Mouse (Mus musculus) limb, embryonic 11.5 days (tissue): Measurements from ENCODE around the gene Cpeb4. TPM values are rescaled to one million over a fixed set of nuclear protein-coding genes. Genes with fewer than 3 reads are reported as not detected.
"Not testable (repeated sequence)": the region's sequence is repeated elsewhere in the genome, so short reads cannot be mapped to it uniquely, and the experiment has no call there.

ENCODE experiments used
- ATAC-seq: fragments of 200-750 bp; cut with Nextera tagmentation; 2 replicates; pipeline ENCODE4 v1.8.0; 2017; ENCODE audit warnings: low read depth; ENCODE audit not compliant: insufficient number of reproducible peaks, low FRiP score, low TSS enrichment
- DNase-seq: peaks from one replicate; pipeline ENCODE4 v3.0.0-alpha.2; 2015; ENCODE audit warnings: low spot score
- H3K27ac ChIP-seq: fragments of 300-500 bp; sonication (generic); replicated peaks from 2 replicates; pipeline ENCODE4 v1.5.1; 2014; ENCODE audit warnings: low read depth, mild to moderate bottlenecking, low read length
- H3K27me3 ChIP-seq: fragments of 300-500 bp; sonication (generic); 2 replicates; pipeline ENCODE4 v1.6.1; 2014; ENCODE audit warnings: mild to moderate bottlenecking, low read length, mixed read lengths; ENCODE audit not compliant: control insufficient read depth, insufficient read depth
- H3K36me3 ChIP-seq: fragments of 300-500 bp; sonication (generic); 2 replicates; pipeline ENCODE4 v1.6.1; 2014; ENCODE audit warnings: mild to moderate bottlenecking, low read length, moderate library complexity, mixed read lengths; ENCODE audit not compliant: control insufficient read depth, insufficient read depth
- H3K4me1 ChIP-seq: fragments of 300-500 bp; sonication (generic); 2 replicates; pipeline ENCODE4 v1.6.1; 2014; ENCODE audit warnings: low read length, mixed read lengths; ENCODE audit not compliant: control insufficient read depth, insufficient read depth
- H3K4me2 ChIP-seq: fragments of 300-500 bp; sonication (generic); 2 replicates; pipeline ENCODE4 v1.6.1; 2014; ENCODE audit warnings: low read depth, mild to moderate bottlenecking, moderate library complexity; ENCODE audit not compliant: severe bottlenecking
- H3K4me3 ChIP-seq: fragments of 300-500 bp; sonication (generic); 2 replicates; pipeline ENCODE4 v1.5.1; 2014; ENCODE audit warnings: low read depth, low read length
- H3K9ac ChIP-seq: fragments of 300-500 bp; sonication (generic); 2 replicates; pipeline ENCODE4 v1.6.1; 2014; ENCODE audit warnings: mild to moderate bottlenecking, low read length
- H3K9me3 ChIP-seq: fragments of 300-500 bp; sonication (generic); 2 replicates; pipeline ENCODE4 v1.6.1; 2016; ENCODE audit warnings: low read length; ENCODE audit not compliant: control insufficient read depth
- WGBS: fragments of 180-500 bp; shearing (Covaris S2); extraction: QIAGEN DNeasy Blood & Tissue Kit; methylation state at CpG from one replicate; pipeline ENCODE4 v1.1.7; 2014; 5-methylcytosine and 5-hydroxymethylcytosine counted together
- polyA plus RNA-seq: library from polyadenylated mRNA; unstranded; fragments of >200 nt; fragmentation: Nextera tagmentation; extraction: Ambion mirVana; gene quantifications from 2 replicates; pipeline ENCODE4 v1.2.1, GENCODE M21; 2014

The Cpeb4 gene
- polyA plus RNA-seq, 1 experiment from 2014 or later, result 3.6 TPM

GRCm38 (mm10) chr11:31842171-31842959 lies 29.6 kb upstream of the Cpeb4 start:
- no peak overlapping the region for H3K27ac ChIP-seq
- H3K4me1 ChIP-seq, result no peaks in the 10 kb centered on the region
- H3K9ac ChIP-seq, result no peak overlapping the region
- no peak overlapping the region for H3K4me3 ChIP-seq
- ATAC-seq, result no peak
- 90% methylated on average over 5 of the region's 5 CpGs for WGBS
- no peak for DNase-seq
- H3K4me2 ChIP-seq, result no peak overlapping the region
- H3K27me3 ChIP-seq, result no peaks in the 10 kb centered on the region
- no peaks in the 10 kb centered on the region for H3K9me3 ChIP-seq
- H3K36me3 ChIP-seq, result no peaks in the 10 kb centered on the region

GRCm38 (mm10) chr11:31843177-31843833 lies 28.7 kb upstream of the Cpeb4 start:
- H3K4me2 ChIP-seq, result no peak overlapping the region
- H3K27me3 ChIP-seq, result no peaks in the 10 kb centered on the region
- no peak overlapping the region for H3K4me3 ChIP-seq
- no peaks in the 10 kb centered on the region for H3K36me3 ChIP-seq
- no peaks in the 10 kb centered on the region for H3K4me1 ChIP-seq
- WGBS, result 85% methylated on average over 7 of the region's 7 CpGs
- no peak for ATAC-seq
- H3K9ac ChIP-seq, result no peak overlapping the region
- H3K9me3 ChIP-seq, result no peaks in the 10 kb centered on the region
- no peak for DNase-seq
- H3K27ac ChIP-seq, result no peak overlapping the region

- H3K9ac ChIP-seq, result no peak overlapping the region
- no peak overlapping the region for H3K27ac ChIP-seq
- ATAC-seq, result no peak
- no peaks in the 10 kb centered on the region for H3K27me3 ChIP-seq
- H3K36me3 ChIP-seq, result no peaks in the 10 kb centered on the region
- no peaks in the 10 kb centered on the region for H3K9me3 ChIP-seq
- H3K4me3 ChIP-seq, result no peak overlapping the region
- H3K4me1 ChIP-seq, result no peaks in the 10 kb centered on the region
- WGBS, result 85% methylated on average over 5 of the region's 5 CpGs
- no peak overlapping the region for H3K4me2 ChIP-seq
- DNase-seq, result no peak
Measured at GRCm38 (mm10) chr11:31843834-31844188, 28.2 kb upstream of the Cpeb4 start.

GRCm38 (mm10) chr11:31845111-31845510 lies 26.9 kb upstream of the Cpeb4 start:
- H3K9ac ChIP-seq, H3K27me3 ChIP-seq, DNase-seq, ATAC-seq, H3K9me3 ChIP-seq, H3K27ac ChIP-seq, H3K4me2 ChIP-seq, H3K4me1 ChIP-seq, H3K4me3 ChIP-seq, H3K36me3 ChIP-seq: not testable (repeated sequence)
- WGBS, result 89% methylated on average over 1 of the region's 1 CpGs

GRCm38 (mm10) chr11:31846771-31847468 lies 25.1 kb upstream of the Cpeb4 start:
- Histone ChIP-seq H3K4me1 (peaks cover 9% of the 10 kb centered on the region), H3K4me3 (no peak overlapping the region), H3K4me2 (no peak overlapping the region), H3K9me3 (no peaks in the 10 kb centered on the region), H3K9ac (no peak overlapping the region), H3K27ac (no peak overlapping the region), H3K36me3 (no peaks in the 10 kb centered on the region), H3K27me3 (no peaks in the 10 kb centered on the region)
- 73% methylated on average over 9 of the region's 9 CpGs for WGBS
- DNase-seq, result no peak
- no peak for ATAC-seq

GRCm38 (mm10) chr11:31847469-31847805 lies 24.6 kb upstream of the Cpeb4 start:
- ATAC-seq (no peak), DNase-seq (no peak)
- Histone ChIP-seq H3K9me3 (no peaks in the 10 kb centered on the region), H3K4me1 (peaks cover 14% of the 10 kb centered on the region), H3K4me3 (no peak overlapping the region), H3K36me3 (no peaks in the 10 kb centered on the region), H3K9ac (no peak overlapping the region), H3K27me3 (no peaks in the 10 kb centered on the region), H3K4me2 (no peak overlapping the region), H3K27ac (no peak overlapping the region)
- WGBS, result 92% methylated on average over 5 of the region's 5 CpGs

GRCm38 (mm10) chr11:31848725-31849124 lies 23.3 kb upstream of the Cpeb4 start:
- Histone ChIP-seq H3K9ac (no peak overlapping the region), H3K36me3 (no peaks in the 10 kb centered on the region), H3K4me3 (no peak overlapping the region), H3K4me2 (no peak overlapping the region), H3K4me1 (peaks cover 14% of the 10 kb centered on the region), H3K27ac (no peak overlapping the region), H3K27me3 (no peaks in the 10 kb centered on the region), H3K9me3 (no peaks in the 10 kb centered on the region)
- ATAC-seq (no peak), DNase-seq (no peak)
- WGBS, result 83% methylated on average over 4 of the region's 4 CpGs

- WGBS, result 84% methylated on average over 3 of the region's 3 CpGs
- Histone ChIP-seq H3K27me3 (no peaks in the 10 kb centered on the region), H3K9me3 (no peaks in the 10 kb centered on the region), H3K36me3 (no peaks in the 10 kb centered on the region), H3K4me1 (peaks cover 14% of the 10 kb centered on the region), H3K27ac (no peak overlapping the region), H3K4me2 (no peak overlapping the region), H3K4me3 (no peak overlapping the region), H3K9ac (no peak overlapping the region)
- DNase-seq (no peak), ATAC-seq (no peak)
Measured at GRCm38 (mm10) chr11:31850156-31850775, 21.7 kb upstream of the Cpeb4 start.
